Mouse (Mus musculus) telencephalon, adult 2 months (tissue): ENCODE data around the gene Scn2b.

Source experiments
- DNase-seq: peaks from one replicate; pipeline ENCODE4 v3.0.0-alpha.2; 2011; ENCODE audit warnings: low read depth, low spot score

The Scn2b gene

GRCm38 (mm10) chr9:45171073-45171610 is 53.6 kb downstream of the Scn2b start:
- no peak for DNase-seq

DNA sequence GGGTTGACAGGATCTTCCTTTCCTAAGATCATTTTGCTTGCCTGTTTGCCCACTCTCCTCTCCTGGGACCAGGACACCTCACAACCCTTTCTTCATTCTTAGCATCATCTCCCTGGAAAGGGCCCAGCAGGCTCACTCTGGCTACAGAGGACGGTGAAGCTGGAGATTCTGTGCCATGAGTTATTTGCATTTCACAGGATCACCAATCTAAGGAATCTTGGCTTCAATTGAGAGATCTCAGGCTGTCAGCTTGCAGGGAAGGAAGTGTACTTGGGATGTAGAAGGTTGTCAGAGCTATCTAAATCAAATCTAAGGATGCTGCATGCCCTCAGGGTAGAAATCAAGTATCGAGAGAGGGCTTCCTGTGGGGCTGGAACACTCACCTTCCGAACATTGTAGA is 55.9 kb downstream of the Scn2b start:
- no peak for DNase-seq

GRCm38 (mm10) chr9:45179282-45179681 is 61.7 kb downstream of the Scn2b start:
- no peak for DNase-seq
